Mouse (Mus musculus): ENCODE measurements around the gene Dhrs1. TPM values are rescaled to one million over a fixed set of nuclear protein-coding genes. Genes with fewer than 3 reads are reported as not detected.
A peak's percentile ranks its signal among the peaks of the same experiment; 100 is the strongest.

Gene Dhrs1
- total RNA-seq, 2 experiments from 2014 or later = 54.6 to 56.2 TPM

GRCm38 (mm10) chr14:55727889-55728685 lies 17.4 kb downstream of the Dhrs1 start:
- intact Hi-C loops (cut with DNase I) = no loop called here
- DNase-seq = no peak

GRCm38 (mm10) chr14:55726261-55726660 lies 19.2 kb downstream of the Dhrs1 start:
- intact Hi-C loops (cut with DNase I) = no loop called here

GRCm38 (mm10) chr14:55724411-55724871 lies 21.0 kb downstream of the Dhrs1 start:
- intact Hi-C loops (cut with DNase I) = no loop called here
- peak; percentile 15 to 27 for DNase-seq

More at GRCm38 (mm10) chr14:55726261-55726660, 19.2 kb downstream of the Dhrs1 start:
- DNase-seq = no peak

GRCm38 (mm10) chr14:55723433-55723832 lies 22.1 kb downstream of the Dhrs1 start:
- intact Hi-C loops (cut with DNase I) = no loop called here

GRCm38 (mm10) chr14:55722438-55722945 lies 23.0 kb downstream of the Dhrs1 start:
- DNase-seq = no peak
- intact Hi-C loops (cut with DNase I) = no loop called here

More at GRCm38 (mm10) chr14:55723433-55723832, 22.1 kb downstream of the Dhrs1 start:
- DNase-seq = no peak

- intact Hi-C loops (cut with DNase I) = loop anchor here (2.0 kb wide), 1 partner anchor 39 kb away; no protein-coding TSS in a partner anchor
- peak; percentile 94 to 95 for DNase-seq
Observed at GRCm38 (mm10) chr14:55721700-55722437, 23.6 kb downstream of the Dhrs1 start, which contains the start of gene Rabggta. Gene Rabggta (minus strand): TSS chr14:55722263.

GRCm38 (mm10) chr14:55721076-55721475 lies 24.4 kb downstream of the Dhrs1 start:
- no peak for DNase-seq
- intact Hi-C loops (cut with DNase I) = loop anchor here (2.0 kb wide), 1 partner anchor 38 kb away; no protein-coding TSS in a partner anchor

- no peak for DNase-seq
- intact Hi-C loops (cut with DNase I) = loop anchor here (2.0 kb wide), 1 partner anchor 38 kb away; no protein-coding TSS in a partner anchor
Observed at GRCm38 (mm10) chr14:55720666-55721065, 24.8 kb downstream of the Dhrs1 start.

GRCm38 (mm10) chr14:55719737-55720136 lies 25.8 kb downstream of the Dhrs1 start:
- no peak for DNase-seq
- intact Hi-C loops (cut with DNase I) = loop anchor here (2.0 kb wide), 1 partner anchor 37 kb away; no protein-coding TSS in a partner anchor

- no peak for DNase-seq
- intact Hi-C loops (cut with DNase I) = no loop called here
Observed at GRCm38 (mm10) chr14:55716884-55717283, 28.6 kb downstream of the Dhrs1 start.

GRCm38 (mm10) chr14:55716271-55716670 lies 29.2 kb downstream of the Dhrs1 start:
- no peak for DNase-seq
- intact Hi-C loops (cut with DNase I) = no loop called here

GRCm38 (mm10) chr14:55714893-55715292 lies 30.6 kb downstream of the Dhrs1 start:
- intact Hi-C loops (cut with DNase I) = no loop called here
- no peak for DNase-seq

- DNase-seq = no peak
- intact Hi-C loops (cut with DNase I) = no loop called here
Observed at GRCm38 (mm10) chr14:55713729-55714122, 31.8 kb downstream of the Dhrs1 start, which contains the start of gene Tgm1. Gene Tgm1 (minus strand): TSS chr14:55713926.

- peak; percentile 37 to 38 for DNase-seq
- intact Hi-C loops (cut with DNase I) = no loop called here
Observed at GRCm38 (mm10) chr14:55713007-55713728, 32.3 kb downstream of the Dhrs1 start.

- no peak for DNase-seq
- intact Hi-C loops (cut with DNase I) = no loop called here
Observed at GRCm38 (mm10) chr14:55711786-55712185, 33.7 kb downstream of the Dhrs1 start.

GRCm38 (mm10) chr14:55709509-55709908 lies 36.0 kb downstream of the Dhrs1 start:
- intact Hi-C loops (cut with DNase I) = no loop called here

GRCm38 (mm10) chr14:55707397-55707796 lies 38.1 kb downstream of the Dhrs1 start:
- intact Hi-C loops (cut with DNase I) = no loop called here
- DNase-seq = no peak

More at GRCm38 (mm10) chr14:55709509-55709908, 36.0 kb downstream of the Dhrs1 start:
- DNase-seq = no peak

- intact Hi-C loops (cut with DNase I) = no loop called here
- no peak for DNase-seq
Observed at GRCm38 (mm10) chr14:55706051-55706600, 39.4 kb downstream of the Dhrs1 start.

GRCm38 (mm10) chr14:55702761-55703160 lies 42.7 kb downstream of the Dhrs1 start:
- DNase-seq = no peak
- intact Hi-C loops (cut with DNase I) = no loop called here

GRCm38 (mm10) chr14:55701131-55701530 lies 44.4 kb downstream of the Dhrs1 start:
- no peak for DNase-seq
- intact Hi-C loops (cut with DNase I) = no loop called here

Data from heart, postnatal 14 days (tissue).